8 mouse cellular contexts compared by ENCODE assay signal in the genomic region with DNA sequence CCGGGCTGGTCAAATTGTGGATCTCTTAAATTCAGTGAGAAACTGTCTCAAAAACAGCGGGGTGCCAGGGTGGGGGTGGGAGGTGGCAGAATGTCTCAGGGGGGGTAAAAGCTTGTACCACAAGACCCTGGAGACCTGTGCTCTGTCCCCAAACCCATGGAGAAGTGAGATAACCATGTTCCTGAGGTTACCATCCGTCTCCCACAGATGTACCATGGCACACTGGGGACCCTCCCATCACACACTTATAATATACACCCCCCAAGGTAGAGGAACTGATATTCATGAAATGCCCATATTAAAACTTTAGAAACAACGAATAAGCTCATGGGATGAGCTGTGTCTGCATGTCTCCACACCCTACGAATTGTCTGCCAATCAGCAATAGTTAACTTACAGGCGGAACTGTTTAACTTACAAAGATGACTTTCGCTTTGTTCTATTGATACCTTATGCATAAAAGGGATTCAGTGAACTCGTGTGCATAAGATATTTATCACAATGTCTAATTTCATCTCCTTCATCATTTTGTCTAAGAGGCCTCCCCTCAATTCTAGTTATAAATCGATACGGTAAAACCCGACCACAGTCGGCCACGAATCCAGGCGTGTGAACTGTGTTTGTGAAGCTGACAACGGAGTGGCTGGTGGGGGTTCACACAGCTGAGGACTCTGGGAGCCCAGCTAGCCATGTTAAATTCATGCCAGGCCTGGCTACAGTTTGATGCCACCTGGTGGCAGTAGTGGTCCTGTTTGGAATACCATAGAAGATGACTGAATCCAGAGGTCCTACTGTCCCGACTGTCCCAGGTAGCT. TPM values are rescaled to one million over a fixed set of nuclear protein-coding genes. Genes with fewer than 3 reads are reported as not detected.
DNase-seq lines count a peak whose midpoint lies in the region; ATAC-seq and TF ChIP-seq lines count a peak whose summit lies in the region.

No protein-coding gene starts in this region.

- H3K27ac ChIP-seq in forebrain, embryonic 14.5 days (ENCODE audit: low read depth, low read length): no peak overlapping the region
- H3K27ac ChIP-seq in liver, postnatal 0 days (ENCODE audit: low read depth): no peak overlapping the region
- no peak overlapping the region for H3K27ac ChIP-seq in neural tube, embryonic 15.5 days (replicated peaks)

- peak overlapping the region; percentile 38; the same call in 1 of the 2 replicates for H3K9ac ChIP-seq in forebrain, embryonic 14.5 days (ENCODE audit: low read length)
- no peak overlapping the region for H3K9ac ChIP-seq in liver, postnatal 0 days (replicated peaks)
- H3K9ac ChIP-seq in neural tube, embryonic 15.5 days (replicated peaks): 0 out of 2 replicates have a peak overlapping the region, but pooled peaks have one; percentile 44

- H3K9me3 ChIP-seq in E14TG2a.4 (ENCODE audit: low read length): peaks cover 3% of the 10 kb centered on the region; the same call in 1 of the 2 replicates
- H3K9me3 ChIP-seq in forebrain, embryonic 14.5 days (replicated peaks; ENCODE audit: control insufficient read depth, low read length): no peaks in the 10 kb centered on the region
- no peaks in the 10 kb centered on the region for H3K9me3 ChIP-seq in liver, postnatal 0 days (ENCODE audit: low read length)
- no peaks in the 10 kb centered on the region for H3K9me3 ChIP-seq in neural tube, embryonic 15.5 days (replicated peaks)

- intact Hi-C loops in heart, postnatal 14 days (cut with DNase I): no loop called here

- peak overlapping the region; percentile 38 for H3K4me2 ChIP-seq in forebrain, embryonic 14.5 days (ENCODE audit: low read length)
- H3K4me2 ChIP-seq in liver, postnatal 0 days (ENCODE audit: low read depth, low read length): peak overlapping the region; percentile 49
- peak overlapping the region; percentile 47 for H3K4me2 ChIP-seq in neural tube, embryonic 15.5 days

- no peak for TF ChIP-seq EP300 in liver, postnatal 0 days (IDR thresholded peaks at IDR 0.05; ENCODE audit: low read depth)

- ATAC-seq in forebrain, embryonic 14.5 days: peak; percentile 96
- peak; percentile 91 for ATAC-seq in liver, postnatal 0 days
- peak; percentile 93 for ATAC-seq in neural tube, embryonic 15.5 days (ENCODE audit: low FRiP score)

- WGBS in forebrain, embryonic 14.5 days: 27% methylated on average over 16 of the region's 16 CpGs
- WGBS in liver, postnatal 0 days (ENCODE audit: insufficient replicate concordance): 21% methylated on average over 16 of the region's 16 CpGs
- 26% methylated on average over 16 of the region's 16 CpGs for WGBS in neural tube, embryonic 15.5 days

- peaks cover 16% of the 10 kb centered on the region for H3K4me1 ChIP-seq in E14TG2a.4 (replicated peaks; ENCODE audit: low read depth, low read length)
- H3K4me1 ChIP-seq in forebrain, embryonic 14.5 days (ENCODE audit: control insufficient read depth, insufficient read depth, low read length): peaks cover 3% of the 10 kb centered on the region; the same call in 1 of the 2 replicates
- 0 out of 2 replicates have a peak, but pooled peaks cover 3% of the 10 kb centered on the region for H3K4me1 ChIP-seq in liver, postnatal 0 days (ENCODE audit: insufficient read depth)
- peaks cover 11% of the 10 kb centered on the region for H3K4me1 ChIP-seq in neural tube, embryonic 15.5 days

- no peaks in the 10 kb centered on the region for H3K36me3 ChIP-seq in E14TG2a.4 (ENCODE audit: insufficient read depth, low read length)
- no peaks in the 10 kb centered on the region for H3K36me3 ChIP-seq in forebrain, embryonic 14.5 days (ENCODE audit: control insufficient read depth, insufficient read depth, low read length)
- H3K36me3 ChIP-seq in liver, postnatal 0 days (replicated peaks; ENCODE audit: insufficient read depth, low read length): no peaks in the 10 kb centered on the region
- no peaks in the 10 kb centered on the region for H3K36me3 ChIP-seq in neural tube, embryonic 15.5 days

- TF ChIP-seq CTCF in E14TG2a.4 (conservative IDR thresholded peaks at IDR 0.05; ENCODE audit: low read length): peak; percentile 33
- peak; percentile 80 for TF ChIP-seq CTCF in liver, postnatal 0 days (IDR thresholded peaks at IDR 0.05; ENCODE audit: low read depth)

- peaks cover 9% of the 10 kb centered on the region; the same call in 1 of the 2 replicates for H3K27me3 ChIP-seq in E14TG2a.4 (ENCODE audit: insufficient read depth, low read length)
- H3K27me3 ChIP-seq in forebrain, embryonic 14.5 days (replicated peaks; ENCODE audit: control insufficient read depth, insufficient read depth, low read length): no peaks in the 10 kb centered on the region
- no peaks in the 10 kb centered on the region for H3K27me3 ChIP-seq in liver, postnatal 0 days (ENCODE audit: insufficient read depth, low read length)
- H3K27me3 ChIP-seq in neural tube, embryonic 15.5 days (replicated peaks): no peaks in the 10 kb centered on the region

- peak; percentile 64 for DNase-seq in cerebellum, adult 11 months
- DNase-seq in forebrain, embryonic 14.5 days (ENCODE audit: low spot score): peak; percentile 93
- peak; percentile 65 to 83 for DNase-seq in heart, postnatal 14 days
- peak; percentile 84 for DNase-seq in layer of hippocampus, adult 11-12 months (ENCODE audit: low spot score)
- DNase-seq in liver, postnatal 0 days: peak; percentile 78
- peak; percentile 83 for DNase-seq in testis, postnatal 10 days (ENCODE audit: low spot score)

- no peak overlapping the region for H3K4me3 ChIP-seq in E14TG2a.4 (replicated peaks; ENCODE audit: low read length)
- peak overlapping the region; percentile 4; the same call in 1 of the 2 replicates for H3K4me3 ChIP-seq in forebrain, embryonic 14.5 days (ENCODE audit: low read depth, low read length)
- H3K4me3 ChIP-seq in liver, postnatal 0 days (ENCODE audit: low read depth, low read length): peak overlapping the region; percentile 26
- peak overlapping the region; percentile 16; the same call in 1 of the 2 replicates for H3K4me3 ChIP-seq in neural tube, embryonic 15.5 days (replicated peaks)

RNA-seq across cellular contexts. Expression of a gene that starts 26.6 kb away (rescaled TPM):
- 2.8 and 3.2 TPM in 2 replicates for polyA plus RNA-seq in forebrain, embryonic 14.5 days (2014; fragmentation: Nextera tagmentation; extraction: Ambion mirVana)
- total RNA-seq in heart, postnatal 14 days (2021): 1 to 10 TPM; 5.8 to 6.1 TPM
- 0.51 TPM in 2 replicates for polyA plus RNA-seq in liver, postnatal 0 days (2015; fragmentation: Nextera tagmentation; extraction: Ambion mirVana)
- 2.5 and 2.9 TPM in 2 replicates for polyA plus RNA-seq in neural tube, embryonic 15.5 days (2015; fragmentation: Nextera tagmentation; extraction: Ambion mirVana)
